Mouse (Mus musculus) intestine, embryonic 14.5 days (tissue): Measurements from ENCODE around the gene Foxc1. TPM values are rescaled to one million over a fixed set of nuclear protein-coding genes. Genes with fewer than 3 reads are reported as not detected.

ENCODE experiments used
- ATAC-seq: fragments of 200-750 bp; cut with Nextera tagmentation; replicated peaks from 2 replicates; pipeline ENCODE4 v1.8.0; 2017; ENCODE audit warnings: low read depth, moderate number of reproducible peaks, moderate TSS enrichment, moderate library complexity; ENCODE audit not compliant: low FRiP score, low TSS enrichment
- DNase-seq: peaks from one replicate; pipeline ENCODE4 v3.0.0-alpha.2; 2018; ENCODE audit warnings: low spot score
- H3K27ac ChIP-seq: fragments of 300-500 bp; sonication (generic); 2 replicates; pipeline ENCODE4 v1.5.1; 2014; ENCODE audit warnings: low read depth, mild to moderate bottlenecking, control low read depth
- H3K27me3 ChIP-seq: fragments of 300-500 bp; sonication (generic); replicated peaks from 2 replicates; pipeline ENCODE4 v1.6.1; 2014; ENCODE audit warnings: low read length, control low read depth; ENCODE audit not compliant: control insufficient read depth, insufficient read depth
- H3K36me3 ChIP-seq: fragments of 300-500 bp; sonication (generic); 2 replicates; pipeline ENCODE4 v1.6.1; 2014; ENCODE audit warnings: low read length, control low read depth; ENCODE audit not compliant: control insufficient read depth, insufficient read depth
- H3K4me1 ChIP-seq: fragments of 300-500 bp; sonication (generic); replicated peaks from 2 replicates; pipeline ENCODE4 v1.6.1; 2014; ENCODE audit warnings: low read length, control low read depth, mixed read lengths; ENCODE audit not compliant: control insufficient read depth, insufficient read depth
- H3K4me2 ChIP-seq: fragments of 300-500 bp; sonication (generic); 2 replicates; pipeline ENCODE4 v1.6.1; 2014; ENCODE audit warnings: low read length
- H3K4me3 ChIP-seq: fragments of 300-500 bp; sonication (generic); 2 replicates; pipeline ENCODE4 v1.5.1; 2014; ENCODE audit warnings: low read depth, low read length, control low read depth, mixed read lengths
- H3K9ac ChIP-seq: fragments of 300-500 bp; sonication (generic); 2 replicates; pipeline ENCODE4 v1.6.1; 2014; ENCODE audit warnings: mild to moderate bottlenecking, low read length
- H3K9me3 ChIP-seq: fragments of 300-500 bp; sonication (generic); 2 replicates; pipeline ENCODE4 v1.6.1; 2016; ENCODE audit warnings: low read length, control low read depth; ENCODE audit not compliant: control insufficient read depth
- WGBS: fragments of 180-500 bp; shearing (Covaris S2); extraction: QIAGEN DNeasy Blood & Tissue Kit; methylation state at CpG from one replicate; pipeline ENCODE4 v1.1.7; 2014; 5-methylcytosine and 5-hydroxymethylcytosine counted together
- polyA plus RNA-seq: library from polyadenylated mRNA; unstranded; fragments of >200 nt; fragmentation: Nextera tagmentation; extraction: Ambion mirVana; gene quantifications from 2 replicates; pipeline ENCODE4 v1.2.1, GENCODE M21; 2014

The Foxc1 gene
- 0.17 and 0.18 TPM in 2 replicates for polyA plus RNA-seq

GRCm38 (mm10) chr13:31806428-31806832, at the start of gene Foxc1:
Gene Foxc1, plus strand, starts transcription at chr13:31806633.
- Histone ChIP-seq H3K27ac (peak within 1 kb of the TSS; percentile 22; the same call in 1 of the 2 replicates), H3K27me3 (peaks cover 97% of the 10 kb centered on the region)

GRCm38 (mm10) chr13:31760411-31760810, 46.0 kb upstream of the Foxc1 start:
- WGBS, result 16% methylated on average over 4 of the region's 4 CpGs
- no peak; the same call in 1 of the 2 replicates for ATAC-seq
- no peaks in the 10 kb centered on the region for H3K36me3 ChIP-seq
- H3K4me2 ChIP-seq, result no peak overlapping the region
- no peak overlapping the region for H3K4me3 ChIP-seq
- no peak for DNase-seq
- H3K9ac ChIP-seq, result no peak overlapping the region
- H3K9me3 ChIP-seq, result no peaks in the 10 kb centered on the region
- H3K27me3 ChIP-seq, result no peaks in the 10 kb centered on the region
- H3K27ac ChIP-seq, result no peak overlapping the region
- H3K4me1 ChIP-seq, result peaks cover 6% of the 10 kb centered on the region; the same call in 1 of the 2 replicates

More at GRCm38 (mm10) chr13:31806428-31806832, at the start of gene Foxc1:
- DNase-seq (peak; percentile 89), ATAC-seq (peak; percentile 81)
- Histone ChIP-seq H3K36me3 (no peaks in the 10 kb centered on the region), H3K4me3 (peak within 1 kb of the TSS; percentile 51), H3K9me3 (no peaks in the 10 kb centered on the region), H3K9ac (peak within 1 kb of the TSS; percentile 49), H3K4me1 (peaks cover 11% of the 10 kb centered on the region), H3K4me2 (peak within 1 kb of the TSS; percentile 94)
- under 1% methylated on average over 40 of the region's 40 CpGs for WGBS

- Histone ChIP-seq H3K9ac (no peak overlapping the region), H3K4me2 (no peak overlapping the region), H3K9me3 (no peaks in the 10 kb centered on the region), H3K27me3 (no peaks in the 10 kb centered on the region), H3K4me1 (peaks cover 6% of the 10 kb centered on the region; the same call in 1 of the 2 replicates), H3K4me3 (no peak overlapping the region), H3K27ac (no peak overlapping the region), H3K36me3 (no peaks in the 10 kb centered on the region)
- ATAC-seq (no peak), DNase-seq (no peak)
- WGBS, result 69% methylated on average over 4 of the region's 4 CpGs
These were observed 45.4 kb upstream of the Foxc1 start for GRCm38 (mm10) chr13:31761057-31761456.

GRCm38 (mm10) chr13:31764419-31764818, 42.0 kb upstream of the Foxc1 start:
- ATAC-seq (no peak), DNase-seq (no peak)
- peaks cover 6% of the 10 kb centered on the region; the same call in 1 of the 2 replicates for H3K4me1 ChIP-seq
- 87% methylated on average over 3 of the region's 3 CpGs for WGBS
- H3K9me3 ChIP-seq, result no peaks in the 10 kb centered on the region
- no peak overlapping the region for H3K27ac ChIP-seq
- H3K36me3 ChIP-seq, result no peaks in the 10 kb centered on the region
- no peak overlapping the region for H3K4me2 ChIP-seq
- no peaks in the 10 kb centered on the region for H3K27me3 ChIP-seq
- no peak overlapping the region for H3K4me3 ChIP-seq
- no peak overlapping the region for H3K9ac ChIP-seq

GRCm38 (mm10) chr13:31765564-31765963, 40.9 kb upstream of the Foxc1 start:
- no peak overlapping the region for H3K27ac ChIP-seq
- DNase-seq, result no peak
- H3K4me1 ChIP-seq, result peaks cover under 1% of the 10 kb centered on the region; the same call in 1 of the 2 replicates
- H3K36me3 ChIP-seq, result no peaks in the 10 kb centered on the region
- no peak overlapping the region for H3K4me3 ChIP-seq
- no peak overlapping the region for H3K9ac ChIP-seq
- no peaks in the 10 kb centered on the region for H3K9me3 ChIP-seq
- WGBS, result 75% methylated on average over 2 of the region's 2 CpGs
- H3K27me3 ChIP-seq, result no peaks in the 10 kb centered on the region
- H3K4me2 ChIP-seq, result no peak overlapping the region
- no peak for ATAC-seq

GRCm38 (mm10) chr13:31772882-31773281, 33.6 kb upstream of the Foxc1 start:
- Histone ChIP-seq H3K36me3 (no peaks in the 10 kb centered on the region), H3K9me3 (no peaks in the 10 kb centered on the region), H3K27ac (no peak overlapping the region), H3K4me1 (no peaks in the 10 kb centered on the region), H3K27me3 (no peaks in the 10 kb centered on the region), H3K4me2 (no peak overlapping the region), H3K4me3 (no peak overlapping the region), H3K9ac (no peak overlapping the region)
- 76% methylated on average over 5 of the region's 5 CpGs for WGBS
- DNase-seq (no peak), ATAC-seq (no peak)

- no peak overlapping the region for H3K27ac ChIP-seq
- H3K9me3 ChIP-seq, result no peaks in the 10 kb centered on the region
- no peak overlapping the region for H3K4me3 ChIP-seq
- DNase-seq (no peak), ATAC-seq (no peak)
- H3K4me2 ChIP-seq, result no peak overlapping the region
- 68% methylated on average over 5 of the region's 5 CpGs for WGBS
- H3K9ac ChIP-seq, result no peak overlapping the region
- no peaks in the 10 kb centered on the region for H3K36me3 ChIP-seq
- no peaks in the 10 kb centered on the region for H3K4me1 ChIP-seq
- no peaks in the 10 kb centered on the region for H3K27me3 ChIP-seq
These were observed 30.7 kb upstream of the Foxc1 start for GRCm38 (mm10) chr13:31775762-31776161.

- no peaks in the 10 kb centered on the region for H3K27me3 ChIP-seq
- no peak overlapping the region for H3K27ac ChIP-seq
- H3K4me3 ChIP-seq, result no peak overlapping the region
- WGBS, result 51% methylated on average over 17 of the region's 17 CpGs
- no peaks in the 10 kb centered on the region for H3K36me3 ChIP-seq
- H3K4me1 ChIP-seq, result no peaks in the 10 kb centered on the region
- H3K4me2 ChIP-seq, result no peak overlapping the region
- ATAC-seq, result no peak
- no peak for DNase-seq
- no peaks in the 10 kb centered on the region for H3K9me3 ChIP-seq
- no peak overlapping the region for H3K9ac ChIP-seq
These were observed 27.0 kb upstream of the Foxc1 start for GRCm38 (mm10) chr13:31779281-31779981.

- Histone ChIP-seq H3K4me1 (no peaks in the 10 kb centered on the region), H3K4me2 (no peak overlapping the region), H3K27ac (no peak overlapping the region), H3K27me3 (no peaks in the 10 kb centered on the region), H3K36me3 (no peaks in the 10 kb centered on the region), H3K9ac (no peak overlapping the region), H3K9me3 (no peaks in the 10 kb centered on the region), H3K4me3 (no peak overlapping the region)
- DNase-seq, result no peak
- no peak for ATAC-seq
- 90% methylated on average over 3 of the region's 3 CpGs for WGBS
These were observed 26.1 kb upstream of the Foxc1 start for GRCm38 (mm10) chr13:31780299-31780698.
